Mouse (Mus musculus): ENCODE measurements around the gene Sumo1.

DNA sequence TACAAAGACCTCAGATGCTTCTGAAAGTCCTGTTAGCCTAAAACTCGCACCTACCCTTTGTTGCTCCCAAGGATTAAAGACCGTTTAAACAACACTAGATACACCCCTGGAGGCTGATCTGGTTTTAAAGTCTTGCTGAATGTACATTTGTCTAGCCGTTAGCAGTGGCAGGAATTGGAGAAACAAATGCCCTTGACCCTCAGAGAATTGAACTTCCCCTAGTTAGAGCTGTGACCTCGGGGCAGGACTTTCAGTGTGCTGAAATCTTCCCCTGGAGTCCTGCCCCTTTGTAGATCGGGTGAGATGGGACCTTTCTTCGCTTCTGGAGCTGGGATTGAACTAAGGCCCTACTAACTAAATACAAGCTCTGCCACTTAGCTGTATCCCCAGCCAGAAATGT is 41.4 kb downstream of the Sumo1 start:
- TF ChIP-seq POLR2A (IDR thresholded peaks at IDR 0.05; ENCODE audit: borderline replicate concordance, insufficient read depth, low read length) (no peak), CTCF (IDR thresholded peaks at IDR 0.05; ENCODE audit: borderline replicate concordance, insufficient read depth, low read depth, low read length) (no peak)
